Mouse (Mus musculus): ENCODE results near the gene Gon7. TPM values are rescaled to one million over a fixed set of nuclear protein-coding genes. Genes with fewer than 3 reads are reported as not detected.

Gene Gon7
- polyA plus RNA-seq, 1 experiment from 2014 or later = 29.6 TPM

GRCm38 (mm10) chr12:102705906-102706640, 51.5 kb downstream of the Gon7 start:
- ATAC-seq (ENCODE audit: insufficient number of reproducible peaks, insufficient read depth, low FRiP score, low read depth) = no peak
- no peaks in the 10 kb centered on the region for H3K27me3 ChIP-seq (ENCODE audit: control insufficient read depth, insufficient read depth, low read length)
- H3K4me1 ChIP-seq (ENCODE audit: control insufficient read depth, insufficient read depth, low read length) = peaks cover 20% of the 10 kb centered on the region
- H3K4me2 ChIP-seq (replicated peaks; ENCODE audit: low read depth, low read length) = peak overlapping the region; percentile 93
- H3K9me3 ChIP-seq (ENCODE audit: control insufficient read depth, low read depth, low read length) = no peaks in the 10 kb centered on the region
- no peaks in the 10 kb centered on the region for H3K36me3 ChIP-seq (ENCODE audit: control insufficient read depth, insufficient read depth, low read length)
- WGBS = 61% methylated on average over 6 of the region's 6 CpGs
- H3K27ac ChIP-seq (ENCODE audit: low read length) = peak overlapping the region; percentile 76; the same call in 1 of the 2 replicates
- H3K9ac ChIP-seq (replicated peaks; ENCODE audit: low read depth, low read length) = no peak overlapping the region
- H3K4me3 ChIP-seq (ENCODE audit: low read depth, low read length) = no peak overlapping the region

- H3K9ac ChIP-seq (replicated peaks; ENCODE audit: low read depth, low read length) = peak overlapping the region; percentile 54
- no peaks in the 10 kb centered on the region for H3K27me3 ChIP-seq (ENCODE audit: control insufficient read depth, insufficient read depth, low read length)
- peak; percentile 76 for ATAC-seq (ENCODE audit: insufficient number of reproducible peaks, insufficient read depth, low FRiP score, low read depth)
- H3K4me3 ChIP-seq (ENCODE audit: low read depth, low read length) = peak overlapping the region; percentile 71
- WGBS = 4% methylated on average over 27 of the region's 45 CpGs
- H3K36me3 ChIP-seq (ENCODE audit: control insufficient read depth, insufficient read depth, low read length) = no peaks in the 10 kb centered on the region
- H3K4me2 ChIP-seq (replicated peaks; ENCODE audit: low read depth, low read length) = peak overlapping the region; percentile 93
- peak overlapping the region; percentile 76 for H3K27ac ChIP-seq (ENCODE audit: low read length)
- peaks cover 24% of the 10 kb centered on the region for H3K4me1 ChIP-seq (ENCODE audit: control insufficient read depth, insufficient read depth, low read length)
- H3K9me3 ChIP-seq (ENCODE audit: control insufficient read depth, low read depth, low read length) = no peaks in the 10 kb centered on the region
Observed at GRCm38 (mm10) chr12:102705216-102705871, 52.3 kb downstream of the Gon7 start.

- Histone ChIP-seq H3K36me3 (ENCODE audit: control insufficient read depth, insufficient read depth, low read length) (no peaks in the 10 kb centered on the region), H3K27ac (ENCODE audit: low read length) (peak within 1 kb of the TSS; percentile 76), H3K9ac (replicated peaks; ENCODE audit: low read depth, low read length) (peak within 1 kb of the TSS; percentile 54), H3K4me2 (replicated peaks; ENCODE audit: low read depth, low read length) (peak within 1 kb of the TSS; percentile 93), H3K4me3 (ENCODE audit: low read depth, low read length) (peak within 1 kb of the TSS; percentile 71), H3K27me3 (ENCODE audit: control insufficient read depth, insufficient read depth, low read length) (no peaks in the 10 kb centered on the region), H3K9me3 (ENCODE audit: control insufficient read depth, low read depth, low read length) (no peaks in the 10 kb centered on the region), H3K4me1 (ENCODE audit: control insufficient read depth, insufficient read depth, low read length) (peaks cover 26% of the 10 kb centered on the region)
- ATAC-seq (ENCODE audit: insufficient number of reproducible peaks, insufficient read depth, low FRiP score, low read depth) = peak; percentile 92
- WGBS = under 1% methylated on average over 91 of the region's 105 CpGs
Observed at GRCm38 (mm10) chr12:102704457-102705198, 53.0 kb downstream of the Gon7 start, which contains the start of gene Itpk1. Itpk1 (minus strand) TSS chr12:102704930.

- H3K27ac ChIP-seq (ENCODE audit: low read length) = no peak overlapping the region
- H3K9me3 ChIP-seq (ENCODE audit: control insufficient read depth, low read depth, low read length) = no peaks in the 10 kb centered on the region
- peak overlapping the region; percentile 93 for H3K4me2 ChIP-seq (replicated peaks; ENCODE audit: low read depth, low read length)
- 11% methylated on average over 17 of the region's 17 CpGs for WGBS
- peak overlapping the region; percentile 71 for H3K4me3 ChIP-seq (ENCODE audit: low read depth, low read length)
- no peak for ATAC-seq (ENCODE audit: insufficient number of reproducible peaks, insufficient read depth, low FRiP score, low read depth)
- H3K36me3 ChIP-seq (ENCODE audit: control insufficient read depth, insufficient read depth, low read length) = no peaks in the 10 kb centered on the region
- H3K27me3 ChIP-seq (ENCODE audit: control insufficient read depth, insufficient read depth, low read length) = no peaks in the 10 kb centered on the region
- peaks cover 33% of the 10 kb centered on the region for H3K4me1 ChIP-seq (ENCODE audit: control insufficient read depth, insufficient read depth, low read length)
- H3K9ac ChIP-seq (replicated peaks; ENCODE audit: low read depth, low read length) = peak overlapping the region; percentile 54; the same call in 1 of the 2 replicates
Observed at GRCm38 (mm10) chr12:102703921-102704408, 53.6 kb downstream of the Gon7 start.

- no peaks in the 10 kb centered on the region for H3K9me3 ChIP-seq (ENCODE audit: control insufficient read depth, low read depth, low read length)
- no peak for ATAC-seq (ENCODE audit: insufficient number of reproducible peaks, insufficient read depth, low FRiP score, low read depth)
- no peaks in the 10 kb centered on the region for H3K27me3 ChIP-seq (ENCODE audit: control insufficient read depth, insufficient read depth, low read length)
- H3K9ac ChIP-seq (replicated peaks; ENCODE audit: low read depth, low read length) = peak overlapping the region; percentile 25; the same call in 1 of the 2 replicates
- 0 out of 2 replicates have a peak overlapping the region, but pooled peaks have one; percentile 15 for H3K27ac ChIP-seq (ENCODE audit: low read length)
- 44% methylated on average over 6 of the region's 6 CpGs for WGBS
- peak overlapping the region; percentile 93 for H3K4me2 ChIP-seq (replicated peaks; ENCODE audit: low read depth, low read length)
- peak overlapping the region; percentile 71 for H3K4me3 ChIP-seq (ENCODE audit: low read depth, low read length)
- no peaks in the 10 kb centered on the region for H3K36me3 ChIP-seq (ENCODE audit: control insufficient read depth, insufficient read depth, low read length)
- peaks cover 38% of the 10 kb centered on the region for H3K4me1 ChIP-seq (ENCODE audit: control insufficient read depth, insufficient read depth, low read length)
Observed at GRCm38 (mm10) chr12:102703441-102703840, 54.2 kb downstream of the Gon7 start.

Other genes with a start within 250 kb of the Gon7 start
- 5.2 and 5.8 TPM in 2 replicates for gene Chga, start 202.8 kb downstream of the Gon7 start, polyA plus RNA-seq (2014; fragmentation: Nextera tagmentation; extraction: Ambion mirVana)
- gene Itpk1, start 52.9 kb downstream of the Gon7 start, polyA plus RNA-seq (2014; fragmentation: Nextera tagmentation; extraction: Ambion mirVana) = 15.9 and 17.1 TPM in 2 replicates
- 20.6 and 22.9 TPM in 2 replicates for gene Moap1, start 14.1 kb downstream of the Gon7 start, polyA plus RNA-seq (2014; fragmentation: Nextera tagmentation; extraction: Ambion mirVana)
- 12.2 and 13.8 TPM in 2 replicates for gene Tmem251, start 14.0 kb downstream of the Gon7 start, polyA plus RNA-seq (2014; fragmentation: Nextera tagmentation; extraction: Ambion mirVana)
- gene Gm28051, start within 50 bp of the Gon7 start, polyA plus RNA-seq (2014; fragmentation: Nextera tagmentation; extraction: Ambion mirVana) = not detected in 2 replicates
- gene Ubr7, start 164 bp upstream of the Gon7 start, polyA plus RNA-seq (2014; fragmentation: Nextera tagmentation; extraction: Ambion mirVana) = 45.5 and 45.9 TPM in 2 replicates
- gene Gm20604, start 869 bp upstream of the Gon7 start, polyA plus RNA-seq (2014; fragmentation: Nextera tagmentation; extraction: Ambion mirVana) = 26.2 and 26.6 TPM in 2 replicates
- gene Btbd7, start 120.7 kb upstream of the Gon7 start, polyA plus RNA-seq (2014; fragmentation: Nextera tagmentation; extraction: Ambion mirVana) = 29.2 and 29.5 TPM in 2 replicates
- not detected in 2 replicates for gene Cox8c, start 141.5 kb upstream of the Gon7 start, polyA plus RNA-seq (2014; fragmentation: Nextera tagmentation; extraction: Ambion mirVana)
- 1.0 and 1.1 TPM in 2 replicates for gene Unc79, start 191.1 kb upstream of the Gon7 start, polyA plus RNA-seq (2014; fragmentation: Nextera tagmentation; extraction: Ambion mirVana)

All from stomach, embryonic 14.5 days (tissue).